Mouse (Mus musculus) megakaryocyte, embryonic 14.5 days (primary cell): Measurements from ENCODE around the gene Lgals9.

Source experiments
- FLI1 ChIP-seq: IDR thresholded peaks from 2 replicates; pipeline ENCODE4 v1.6.1; 2012; ENCODE audit warnings: low read length, inconsistent platforms, mixed read lengths
- GATA1 ChIP-seq: IDR thresholded peaks from 3 replicates; pipeline ENCODE4 v1.6.1; 2012; ENCODE audit warnings: mixed read lengths, low read length, inconsistent platforms, borderline replicate concordance

DNA sequence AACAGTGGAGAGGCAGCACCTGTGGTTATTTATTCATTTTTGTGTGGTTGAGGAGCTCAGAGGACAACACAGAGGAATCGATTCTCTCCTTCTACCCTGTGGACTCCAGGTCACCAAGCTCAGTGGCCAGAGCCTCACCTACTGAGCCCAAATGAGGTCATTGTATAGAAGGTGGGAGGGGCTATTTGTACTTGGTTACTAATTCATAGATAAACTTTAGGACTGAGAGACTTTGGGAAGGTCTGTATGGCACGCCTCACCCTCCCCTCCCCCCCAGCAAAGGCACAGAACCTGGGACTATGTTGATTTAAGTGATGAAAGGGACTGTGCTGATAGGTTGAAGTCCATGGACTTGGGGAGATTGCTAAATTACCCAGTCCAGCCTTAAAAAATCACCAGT lies 2.7 kb downstream of the Lgals9 start:
- no peak for TF ChIP-seq GATA1
- TF ChIP-seq FLI1: no peak
